Mouse (Mus musculus) forebrain, postnatal 0 days (tissue): ENCODE results near the gene Acad11. TPM values are rescaled to one million over a fixed set of nuclear protein-coding genes. Genes with fewer than 3 reads are reported as not detected.
A peak's percentile ranks its signal among the peaks of the same experiment; 100 is the strongest.

Experiments
- ATAC-seq: fragments of 200-750 bp; cut with Nextera tagmentation; 2 replicates; pipeline ENCODE4 v1.8.0; 2017; ENCODE audit warnings: mild to moderate bottlenecking, moderate library complexity
- DNase-seq: peaks from one replicate; pipeline ENCODE4 v3.0.0-alpha.2; 2015
- H3K27ac ChIP-seq: fragments of 300-500 bp; sonication (generic); 2 replicates; pipeline ENCODE4 v1.5.1; 2014; ENCODE audit warnings: low read depth, mild to moderate bottlenecking, antibody characterized with exemption, low read length, moderate library complexity, mixed read lengths
- H3K27me3 ChIP-seq: fragments of 300-500 bp; sonication (generic); 2 replicates; pipeline ENCODE4 v1.6.1; 2014; ENCODE audit warnings: mild to moderate bottlenecking, low read length, mixed read lengths; ENCODE audit not compliant: insufficient read depth
- H3K36me3 ChIP-seq: fragments of 300-500 bp; sonication (generic); 2 replicates; pipeline ENCODE4 v1.6.1; 2014; ENCODE audit warnings: mild to moderate bottlenecking, moderate library complexity; ENCODE audit not compliant: insufficient read depth
- H3K4me1 ChIP-seq: fragments of 300-500 bp; sonication (generic); 2 replicates; pipeline ENCODE4 v1.6.1; 2014; ENCODE audit warnings: antibody characterized with exemption; ENCODE audit not compliant: insufficient read depth
- H3K4me2 ChIP-seq: fragments of 300-500 bp; sonication (generic); 2 replicates; pipeline ENCODE4 v1.6.1; 2014; ENCODE audit warnings: low read depth, mild to moderate bottlenecking, moderate library complexity
- H3K4me3 ChIP-seq: fragments of 300-500 bp; sonication (generic); 2 replicates; pipeline ENCODE4 v1.5.1; 2014; ENCODE audit warnings: low read depth, low read length, mixed read lengths
- H3K9ac ChIP-seq: fragments of 300-500 bp; sonication (generic); 2 replicates; pipeline ENCODE4 v1.6.1; 2014; ENCODE audit warnings: mild to moderate bottlenecking
- H3K9me3 ChIP-seq: fragments of 300-500 bp; sonication (generic); 2 replicates; pipeline ENCODE4 v1.6.1; 2016; ENCODE audit warnings: low read length
- CTCF ChIP-seq: sonication (generic); IDR thresholded peaks from 2 replicates; pipeline ENCODE4 v1.5.1; 2016; ENCODE audit warnings: antibody characterized with exemption, control low read depth, low read depth
- WGBS: fragments of 180-500 bp; shearing (Covaris S2); extraction: QIAGEN DNeasy Blood & Tissue Kit; methylation state at CpG from one replicate; pipeline ENCODE4 v1.1.7; 2014; 5-methylcytosine and 5-hydroxymethylcytosine counted together
- polyA plus RNA-seq: library from polyadenylated mRNA; unstranded; fragments of >200 nt; fragmentation: Nextera tagmentation; extraction: Ambion mirVana; gene quantifications from 2 replicates; pipeline ENCODE4 v1.2.1, GENCODE M21; 2015
- total RNA-seq: library from RNA; depleted of rRNA; stranded (reverse); fragments of >200 nt; gene quantifications from 2 replicates; pipeline ENCODE4 v1.2.3, GENCODE M21; 2014

Gene Acad11
- total and polyA plus RNA-seq, 2 experiments from 2014 or later: 4.5 to 11.0 TPM

GRCm38 (mm10) chr9:104035261-104036015, 27.7 kb upstream of the Acad11 start:
- TF ChIP-seq CTCF: peak; percentile 75
- Histone ChIP-seq H3K27ac (no peak overlapping the region), H3K4me1 (no peaks in the 10 kb centered on the region), H3K9ac (no peak overlapping the region), H3K4me2 (no peak overlapping the region), H3K27me3 (no peaks in the 10 kb centered on the region), H3K36me3 (peaks cover 9% of the 10 kb centered on the region), H3K9me3 (no peaks in the 10 kb centered on the region), H3K4me3 (no peak overlapping the region)
- peak; percentile 60; the same call in 1 of the 2 replicates for ATAC-seq
- 52% methylated on average over 24 of the region's 24 CpGs for WGBS
- DNase-seq: peak; percentile 57

- WGBS: 93% methylated on average over 13 of the region's 13 CpGs
- DNase-seq: no peak
Measured at GRCm38 (mm10) chr9:104038266-104038665, 24.9 kb upstream of the Acad11 start.

GRCm38 (mm10) chr9:104039031-104039695, 24.0 kb upstream of the Acad11 start:
- Histone ChIP-seq H3K27me3 (no peaks in the 10 kb centered on the region), H3K9me3 (no peaks in the 10 kb centered on the region), H3K27ac (no peak overlapping the region), H3K36me3 (peaks cover 12% of the 10 kb centered on the region), H3K4me1 (no peaks in the 10 kb centered on the region), H3K4me2 (no peak overlapping the region), H3K4me3 (no peak overlapping the region), H3K9ac (no peak overlapping the region)
- no peak for DNase-seq
- no peak for TF ChIP-seq CTCF
- 94% methylated on average over 21 of the region's 21 CpGs for WGBS
- ATAC-seq: no peak

More at GRCm38 (mm10) chr9:104038266-104038665, 24.9 kb upstream of the Acad11 start:
- H3K4me1 ChIP-seq: no peaks in the 10 kb centered on the region
- no peaks in the 10 kb centered on the region for H3K9me3 ChIP-seq
- no peak overlapping the region for H3K4me3 ChIP-seq
- no peak overlapping the region for H3K27ac ChIP-seq
- H3K4me2 ChIP-seq: no peak overlapping the region
- no peak for ATAC-seq
- no peak overlapping the region for H3K9ac ChIP-seq
- TF ChIP-seq CTCF: no peak
- no peaks in the 10 kb centered on the region for H3K27me3 ChIP-seq
- H3K36me3 ChIP-seq: peaks cover 9% of the 10 kb centered on the region

- Histone ChIP-seq H3K27me3 (no peaks in the 10 kb centered on the region), H3K4me2 (no peak overlapping the region), H3K9ac (no peak overlapping the region), H3K36me3 (peaks cover 13% of the 10 kb centered on the region), H3K4me1 (no peaks in the 10 kb centered on the region), H3K9me3 (no peaks in the 10 kb centered on the region), H3K27ac (no peak overlapping the region), H3K4me3 (no peak overlapping the region)
- DNase-seq: no peak
- WGBS: 90% methylated on average over 4 of the region's 4 CpGs
- no peak for TF ChIP-seq CTCF
- ATAC-seq: no peak
Measured at GRCm38 (mm10) chr9:104039742-104040141, 23.4 kb upstream of the Acad11 start.

GRCm38 (mm10) chr9:104040362-104040761, 22.8 kb upstream of the Acad11 start, which contains the start of gene Gm28305:
Gene Gm28305 (plus strand): TSS chr9:104040662.
- TF ChIP-seq CTCF: no peak
- Histone ChIP-seq H3K27me3 (no peaks in the 10 kb centered on the region), H3K9ac (no peak within 1 kb of the TSS), H3K9me3 (no peaks in the 10 kb centered on the region), H3K27ac (no peak within 1 kb of the TSS), H3K36me3 (peaks cover 16% of the 10 kb centered on the region), H3K4me3 (no peak within 1 kb of the TSS), H3K4me1 (no peaks in the 10 kb centered on the region), H3K4me2 (no peak within 1 kb of the TSS)
- no peak for DNase-seq
- WGBS: 69% methylated on average over 2 of the region's 2 CpGs
- no peak for ATAC-seq

- Histone ChIP-seq H3K9me3 (no peaks in the 10 kb centered on the region), H3K36me3 (peaks cover 33% of the 10 kb centered on the region), H3K4me3 (no peak overlapping the region), H3K9ac (no peak overlapping the region), H3K4me1 (no peaks in the 10 kb centered on the region), H3K4me2 (no peak overlapping the region), H3K27ac (no peak overlapping the region), H3K27me3 (no peaks in the 10 kb centered on the region)
- DNase-seq (no peak), ATAC-seq (no peak)
- TF ChIP-seq CTCF: no peak
- WGBS: 88% methylated on average over 4 of the region's 4 CpGs
Measured at GRCm38 (mm10) chr9:104043676-104044075, 19.5 kb upstream of the Acad11 start.

GRCm38 (mm10) chr9:104051028-104051427, 12.1 kb upstream of the Acad11 start:
- Histone ChIP-seq H3K27me3 (no peaks in the 10 kb centered on the region), H3K4me1 (no peaks in the 10 kb centered on the region), H3K36me3 (peaks cover 83% of the 10 kb centered on the region), H3K27ac (no peak overlapping the region), H3K9ac (no peak overlapping the region), H3K4me3 (no peak overlapping the region), H3K9me3 (no peaks in the 10 kb centered on the region), H3K4me2 (no peak overlapping the region)
- WGBS: 90% methylated on average over 6 of the region's 6 CpGs
- no peak for ATAC-seq
- DNase-seq: no peak
- TF ChIP-seq CTCF: no peak
